Mouse (Mus musculus): Measurements from ENCODE around the gene Tmem199. TPM values are rescaled to one million over a fixed set of nuclear protein-coding genes. Genes with fewer than 3 reads are reported as not detected.

Tmem199 gene
- total RNA-seq, 2 experiments from 2014 or later, result 11.9 to 13.0 TPM

GRCm38 (mm10) chr11:78522481-78522997 is 10.6 kb upstream of the Tmem199 start:
- H3K4me3 ChIP-seq, result no peak overlapping the region
- peak; percentile 44 for DNase-seq
- intact Hi-C loops (cut with DNase I), result no loop called here
- H3K27ac ChIP-seq, result peak overlapping the region; percentile 68
- peak; percentile 57 for TF ChIP-seq CTCF (IDR thresholded peaks at IDR 0.05)

GRCm38 (mm10) chr11:78521880-78522279 is 9.9 kb upstream of the Tmem199 start:
- Histone ChIP-seq H3K27ac (peak overlapping the region; percentile 68), H3K4me3 (no peak overlapping the region)
- TF ChIP-seq CTCF (IDR thresholded peaks at IDR 0.05), result no peak
- intact Hi-C loops (cut with DNase I), result no loop called here
- peak; percentile 48 for DNase-seq

- Histone ChIP-seq H3K27ac (no peak overlapping the region), H3K4me3 (no peak overlapping the region)
- intact Hi-C loops (cut with DNase I), result no loop called here
- DNase-seq, result no peak
- no peak for TF ChIP-seq CTCF (IDR thresholded peaks at IDR 0.05)
Observed at GRCm38 (mm10) chr11:78518931-78519330, 7.0 kb upstream of the Tmem199 start.

- intact Hi-C loops (cut with DNase I), result no loop called here
- Histone ChIP-seq H3K27ac (no peak overlapping the region), H3K4me3 (no peak overlapping the region)
- peak; percentile 45 for TF ChIP-seq CTCF (IDR thresholded peaks at IDR 0.05)
- no peak for DNase-seq
Observed at GRCm38 (mm10) chr11:78515549-78516325, 3.8 kb upstream of the Tmem199 start.

GRCm38 (mm10) chr11:78513106-78513790 is 1.3 kb upstream of the Tmem199 start:
- TF ChIP-seq CTCF (IDR thresholded peaks at IDR 0.05), result no peak
- intact Hi-C loops (cut with DNase I), result loop anchor here (2.0 kb wide), 1 partner anchor 22 kb away; no protein-coding TSS in a partner anchor
- H3K4me3 ChIP-seq, result peak overlapping the region; percentile 79
- no peak for DNase-seq
- H3K27ac ChIP-seq, result peak overlapping the region; percentile 97; the same call in 1 of the 2 replicates

- intact Hi-C loops (cut with DNase I), result no loop called here
- DNase-seq, result no peak
- peak; percentile 42 for TF ChIP-seq CTCF (IDR thresholded peaks at IDR 0.05)
Observed at GRCm38 (mm10) chr11:78509148-78509547, 2.8 kb downstream of the Tmem199 start.

GRCm38 (mm10) chr11:78505430-78505829 is 6.5 kb downstream of the Tmem199 start:
- no peak for TF ChIP-seq CTCF (IDR thresholded peaks at IDR 0.05)
- Histone ChIP-seq H3K4me3 (no peak overlapping the region), H3K27ac (no peak overlapping the region)
- no peak for DNase-seq
- intact Hi-C loops (cut with DNase I), result no loop called here

More at GRCm38 (mm10) chr11:78509148-78509547, 2.8 kb downstream of the Tmem199 start:
- H3K27ac ChIP-seq, result no peak overlapping the region
- H3K4me3 ChIP-seq, result no peak overlapping the region

GRCm38 (mm10) chr11:78502909-78503650 is 8.9 kb downstream of the Tmem199 start, which contains the start of gene Sebox:
Sebox (plus strand) TSS chr11:78503447.
- no peak within 1 kb of the TSS for H3K4me3 ChIP-seq
- no peak for DNase-seq
- TF ChIP-seq CTCF (IDR thresholded peaks at IDR 0.05), result no peak
- H3K27ac ChIP-seq, result no peak within 1 kb of the TSS
- intact Hi-C loops (cut with DNase I), result no loop called here

GRCm38 (mm10) chr11:78501529-78501928 is 10.4 kb downstream of the Tmem199 start:
- intact Hi-C loops (cut with DNase I), result no loop called here
- H3K4me3 ChIP-seq, result peak overlapping the region; percentile 26
- TF ChIP-seq CTCF (IDR thresholded peaks at IDR 0.05), result no peak
- DNase-seq, result no peak
- H3K27ac ChIP-seq, result no peak overlapping the region

GRCm38 (mm10) chr11:78500623-78501202 is 11.3 kb downstream of the Tmem199 start:
- Histone ChIP-seq H3K27ac (peak overlapping the region; percentile 66), H3K4me3 (peak overlapping the region; percentile 61)
- TF ChIP-seq CTCF (IDR thresholded peaks at IDR 0.05), result no peak
- intact Hi-C loops (cut with DNase I), result no loop called here
- DNase-seq, result no peak

- no peak for DNase-seq
- TF ChIP-seq CTCF (IDR thresholded peaks at IDR 0.05), result no peak
- Histone ChIP-seq H3K27ac (peak overlapping the region; percentile 66), H3K4me3 (peak overlapping the region; percentile 61)
- intact Hi-C loops (cut with DNase I), result no loop called here
Observed at GRCm38 (mm10) chr11:78499543-78499942, 12.4 kb downstream of the Tmem199 start.

GRCm38 (mm10) chr11:78499004-78499403 is 13.0 kb downstream of the Tmem199 start, which contains the start of gene Vtn:
Vtn (plus strand) TSS chr11:78499091.
- Histone ChIP-seq H3K27ac (peak within 1 kb of the TSS; percentile 66), H3K4me3 (peak within 1 kb of the TSS; percentile 81)
- DNase-seq, result peak; percentile 74
- intact Hi-C loops (cut with DNase I), result no loop called here
- no peak for TF ChIP-seq CTCF (IDR thresholded peaks at IDR 0.05)

Measured in gastrocnemius, adult 2 months (tissue).